Mouse (Mus musculus): ENCODE measurements around the gene AA467197.

DNA sequence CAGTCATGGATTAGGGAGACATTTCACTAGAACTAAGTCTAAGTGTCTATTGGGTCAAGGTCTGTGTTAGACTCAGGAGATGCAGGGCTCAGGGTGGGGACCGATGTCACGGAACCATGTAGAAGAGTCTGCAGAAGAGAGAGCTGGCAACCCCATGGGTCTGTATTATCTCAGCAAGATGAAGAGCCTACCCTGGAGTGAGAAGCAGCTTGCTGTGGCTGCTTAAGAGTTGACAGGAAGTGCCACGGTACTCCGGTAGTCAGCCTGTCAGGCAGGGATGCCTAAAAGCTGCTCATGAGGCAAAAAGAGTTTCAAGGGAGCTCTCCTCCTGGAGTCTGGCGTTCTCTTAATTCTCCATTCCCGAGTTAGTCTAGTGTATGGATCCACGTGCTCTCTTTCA, 23.0 kb downstream of the AA467197 start:
- TF ChIP-seq POLR2A (IDR thresholded peaks at IDR 0.05; ENCODE audit: borderline replicate concordance, insufficient read depth, low read length) (no peak), CTCF (IDR thresholded peaks at IDR 0.05; ENCODE audit: borderline replicate concordance, insufficient read depth, low read depth, low read length) (no peak)

Measured in cerebellum, adult 2 months (tissue).